Mouse (Mus musculus): ENCODE measurements at regions not wholly inside any gene's neighbourhood (a gene's known extent, or its start where the extent isn't known, plus 50 kb on each side); places are given as distances from the start of the nearest gene placed in this dataset.

GRCm38 (mm10) chr16:70952937-70953336, 639.2 kb downstream of the Gbe1 start:
- Histone ChIP-seq H3K36me3 (ENCODE audit: control insufficient read depth in 1 of 2, insufficient read depth in 2 of 2, low read length in 2 of 2) (no peaks in the 10 kb centered on the region), H3K4me3 (ENCODE audit: control insufficient read depth in 1 of 2, insufficient read depth in 1 of 2, low read depth in 2 of 2, low read length in 2 of 2) (no peak overlapping the region), H3K27me3 (ENCODE audit: control insufficient read depth in 1 of 2, insufficient read depth in 2 of 2, low read length in 2 of 2) (no peaks in the 10 kb centered on the region), H3K27ac (ENCODE audit: control insufficient read depth, low read depth, low read length) (no peak overlapping the region), H3K79me2 (ENCODE audit: control insufficient read depth, insufficient read depth, low read length, poor library complexity) (no peaks in the 10 kb centered on the region), H3K4me1 (ENCODE audit: control insufficient read depth in 1 of 2, insufficient read depth in 2 of 2, low read length in 2 of 2) (no peaks in the 10 kb centered on the region), H3K9ac (ENCODE audit: control insufficient read depth, low read depth, low read length, poor library complexity, severe bottlenecking) (no peak overlapping the region), H3K9me3 (replicated peaks; ENCODE audit: insufficient read depth, low read length) (no peaks in the 10 kb centered on the region)
- no peak for DNase-seq (ENCODE audit: low read depth, low spot score)
- TF ChIP-seq ELF1 (IDR thresholded peaks at IDR 0.05; ENCODE audit: low read depth, low read length) (no peak), MXI1 (IDR thresholded peaks at IDR 0.05; ENCODE audit: low read depth, low read length) (no peak), CTCF (IDR thresholded peaks at IDR 0.05 in 2 of 3, conservative IDR thresholded peaks at IDR 0.05 in 1 of 3; ENCODE audit: control insufficient read depth in 1 of 3, insufficient read depth in 1 of 3, low read depth in 2 of 3, low read length in 3 of 3, poor library complexity in 1 of 3, severe bottlenecking in 1 of 3) (no peak), ZNF384 (IDR thresholded peaks at IDR 0.05; ENCODE audit: low read depth, low read length) (no peak), GABPA (IDR thresholded peaks at IDR 0.05; ENCODE audit: low read depth, low read length) (no peak), POLR2A (IDR thresholded peaks at IDR 0.05; ENCODE audit: control insufficient read depth in 1 of 2, insufficient read depth in 1 of 2, low read depth in 1 of 2, low read length in 2 of 2, poor library complexity in 1 of 2) (no peak)
